Comparison of ENCODE assay signal across 15 mouse cellular contexts in genomic region chr10:39426033-39426432, GRCm38 (mm10).
"Had no signal": no experiment of that assay in that cellular context is flagged by ENCODE, and none has a peak within 500 bp of the region (broad histone marks: within the 10 kb centered on the region; RNA-seq: fewer than 3 reads in every experiment).

No protein-coding gene starts in this region.

- H3K4me3 ChIP-seq: limb, embryonic 15.5 days; liver, embryonic 12.5 days; megakaryocyte, embryonic 14.5 days; midbrain, embryonic 15.5 days had no signal

- H3K9me3 ChIP-seq: limb, embryonic 15.5 days; liver, embryonic 12.5 days; megakaryocyte, embryonic 14.5 days; midbrain, embryonic 15.5 days had no signal

- H3K36me3 ChIP-seq: limb, embryonic 15.5 days; liver, embryonic 12.5 days; midbrain, embryonic 15.5 days had no signal

- DNase-seq: kidney, postnatal 36 days; layer of hippocampus, adult 9-11 months; layer of hippocampus, postnatal 36 days; lung, embryonic 14.5 days; lung, postnatal 10 days; right cerebral cortex, adult 18-20 months; right cerebral cortex, postnatal 25 days; thymus, postnatal 36 days had no signal

- H3K4me2 ChIP-seq: limb, embryonic 15.5 days; liver, embryonic 12.5 days; lung, embryonic 14.5 days; midbrain, embryonic 11.5 days; midbrain, embryonic 15.5 days had no signal

- H3K27ac ChIP-seq: kidney, postnatal 0 days; limb, embryonic 15.5 days; liver, embryonic 12.5 days; macrophage had no signal

- H3K9ac ChIP-seq: limb, embryonic 15.5 days; liver, embryonic 12.5 days; lung, embryonic 14.5 days; midbrain, embryonic 15.5 days had no signal

- ATAC-seq: liver, embryonic 12.5 days; midbrain, embryonic 15.5 days had no signal

- H3K27me3 ChIP-seq: limb, embryonic 15.5 days; liver, embryonic 12.5 days; megakaryocyte, embryonic 14.5 days; midbrain, embryonic 15.5 days had no signal
